Mouse (Mus musculus) layer of hippocampus, adult 9-10 months (tissue): ENCODE measurements around the gene Atp1a4.

ENCODE experiments used
- DNase-seq: peaks from one replicate; pipeline ENCODE4 v3.0.0; 2022; ENCODE audit warnings: low spot score

Atp1a4 gene

GRCm38 (mm10) chr1:172258314-172258713 is at the start of gene Atp1a4:
Gene Atp1a4, minus strand, starts transcription at chr1:172258414.
- DNase-seq: no peak

- no peak for DNase-seq
Measured at GRCm38 (mm10) chr1:172307936-172308335, 49.7 kb upstream of the Atp1a4 start.

GRCm38 (mm10) chr1:172306885-172307284 is 48.7 kb upstream of the Atp1a4 start:
- no peak for DNase-seq

GRCm38 (mm10) chr1:172306196-172306595 is 48.0 kb upstream of the Atp1a4 start:
- DNase-seq: no peak

- no peak for DNase-seq
Measured at GRCm38 (mm10) chr1:172305635-172306034, 47.4 kb upstream of the Atp1a4 start.

GRCm38 (mm10) chr1:172305153-172305552 is 46.9 kb upstream of the Atp1a4 start:
- no peak for DNase-seq

GRCm38 (mm10) chr1:172304443-172304842 is 46.2 kb upstream of the Atp1a4 start:
- DNase-seq: no peak

- no peak for DNase-seq
Measured at GRCm38 (mm10) chr1:172302851-172303250, 44.6 kb upstream of the Atp1a4 start.

- DNase-seq: no peak
Measured at GRCm38 (mm10) chr1:172302311-172302710, 44.1 kb upstream of the Atp1a4 start.

GRCm38 (mm10) chr1:172301180-172301579 is 43.0 kb upstream of the Atp1a4 start:
- no peak for DNase-seq

GRCm38 (mm10) chr1:172300247-172300646 is 42.0 kb upstream of the Atp1a4 start:
- DNase-seq: no peak

GRCm38 (mm10) chr1:172299528-172299927 is 41.3 kb upstream of the Atp1a4 start:
- no peak for DNase-seq

GRCm38 (mm10) chr1:172297611-172298537 is 39.7 kb upstream of the Atp1a4 start, which contains the start of gene Atp1a2:
Gene Atp1a2, minus strand, starts transcription at chr1:172298064.
- no peak for DNase-seq

GRCm38 (mm10) chr1:172296816-172297510 is 38.7 kb upstream of the Atp1a4 start:
- DNase-seq: no peak

- no peak for DNase-seq
Measured at GRCm38 (mm10) chr1:172295751-172296197, 37.6 kb upstream of the Atp1a4 start.

GRCm38 (mm10) chr1:172293449-172293848 is 35.2 kb upstream of the Atp1a4 start:
- no peak for DNase-seq

GRCm38 (mm10) chr1:172292880-172293279 is 34.7 kb upstream of the Atp1a4 start:
- no peak for DNase-seq

- DNase-seq: no peak
Measured at GRCm38 (mm10) chr1:172289617-172289946, 31.4 kb upstream of the Atp1a4 start.

GRCm38 (mm10) chr1:172288900-172289616 is 30.8 kb upstream of the Atp1a4 start:
- no peak for DNase-seq

GRCm38 (mm10) chr1:172286740-172287139 is 28.5 kb upstream of the Atp1a4 start:
- no peak for DNase-seq

GRCm38 (mm10) chr1:172284221-172284620 is 26.0 kb upstream of the Atp1a4 start:
- DNase-seq: no peak

- DNase-seq: no peak
Measured at GRCm38 (mm10) chr1:172283073-172283472, 24.9 kb upstream of the Atp1a4 start.
